Mouse (Mus musculus): ENCODE data around the gene Foxo4.

The Foxo4 gene

GRCm38 (mm10) chrX:101253952-101254729 lies at the start of gene Foxo4:
Foxo4 (plus strand) TSS chrX:101254528.
- DNase-seq: peak; percentile 91

GRCm38 (mm10) chrX:101221834-101222795 lies 32.2 kb upstream of the Foxo4 start, which contains the start of gene Snx12:
Snx12 (minus strand) TSS chrX:101222563.
- DNase-seq: peak; percentile 93

GRCm38 (mm10) chrX:101222796-101223162 lies 31.5 kb upstream of the Foxo4 start:
- DNase-seq: no peak

GRCm38 (mm10) chrX:101245011-101245410 lies 9.3 kb upstream of the Foxo4 start:
- DNase-seq: no peak

GRCm38 (mm10) chrX:101254740-101255139 lies 412 bp downstream of the Foxo4 start:
- no peak for DNase-seq

GRCm38 (mm10) chrX:101256603-101257002 lies 2.3 kb downstream of the Foxo4 start:
- no peak for DNase-seq

GRCm38 (mm10) chrX:101260441-101261325 lies 6.4 kb downstream of the Foxo4 start:
- DNase-seq: no peak

- DNase-seq: no peak
These were observed 9.6 kb downstream of the Foxo4 start, which contains the start of gene Gm614 for GRCm38 (mm10) chrX:101263892-101264291. Gm614 (minus strand) TSS chrX:101263992.

- no peak for DNase-seq
These were observed 12.3 kb downstream of the Foxo4 start for GRCm38 (mm10) chrX:101266631-101267030.

- DNase-seq: no peak
These were observed 13.9 kb downstream of the Foxo4 start, which contains the start of gene Il2rg for GRCm38 (mm10) chrX:101268025-101268754. Il2rg (minus strand) TSS chrX:101268255.

GRCm38 (mm10) chrX:101268755-101269124 lies 14.4 kb downstream of the Foxo4 start, which contains the start of gene Gm20489:
Gm20489 (minus strand) TSS chrX:101269023.
- DNase-seq: no peak

- DNase-seq: no peak
These were observed 19.1 kb downstream of the Foxo4 start for GRCm38 (mm10) chrX:101273410-101273809.

GRCm38 (mm10) chrX:101273875-101274738 lies 19.8 kb downstream of the Foxo4 start, which contains the start of gene Med12:
Med12 (plus strand) TSS chrX:101274030.
- peak; percentile 92 for DNase-seq

GRCm38 (mm10) chrX:101282813-101283212 lies 28.5 kb downstream of the Foxo4 start:
- no peak for DNase-seq

GRCm38 (mm10) chrX:101285534-101285933 lies 31.2 kb downstream of the Foxo4 start:
- DNase-seq: peak; percentile 39

- no peak for DNase-seq
These were observed 31.8 kb downstream of the Foxo4 start for GRCm38 (mm10) chrX:101285953-101286670.

GRCm38 (mm10) chrX:101287543-101287942 lies 33.2 kb downstream of the Foxo4 start:
- DNase-seq: no peak

GRCm38 (mm10) chrX:101288432-101288831 lies 34.1 kb downstream of the Foxo4 start:
- no peak for DNase-seq

GRCm38 (mm10) chrX:101289037-101289436 lies 34.7 kb downstream of the Foxo4 start:
- DNase-seq: no peak

- no peak for DNase-seq
These were observed 35.8 kb downstream of the Foxo4 start for GRCm38 (mm10) chrX:101290111-101290510.
